Mouse (Mus musculus) hindbrain, postnatal 0 days (tissue): ENCODE results near the gene Npc1l1. TPM values are rescaled to one million over a fixed set of nuclear protein-coding genes. Genes with fewer than 3 reads are reported as not detected.
A peak's percentile ranks its signal among the peaks of the same experiment; 100 is the strongest.

Experiments
- ATAC-seq: fragments of 200-750 bp; cut with Nextera tagmentation; 2 replicates; pipeline ENCODE4 v1.8.0; 2017; ENCODE audit warnings: mild to moderate bottlenecking, moderate TSS enrichment, moderate library complexity
- DNase-seq: peaks from one replicate; pipeline ENCODE4 v3.0.0-alpha.2; 2015; ENCODE audit warnings: low spot score
- H3K27ac ChIP-seq: fragments of 300-500 bp; sonication (generic); 2 replicates; pipeline ENCODE4 v1.5.1; 2014; ENCODE audit warnings: mild to moderate bottlenecking
- H3K27me3 ChIP-seq: fragments of 300-500 bp; sonication (generic); 2 replicates; pipeline ENCODE4 v1.6.1; 2014; ENCODE audit warnings: low read length, mixed read lengths; ENCODE audit not compliant: insufficient read depth
- H3K36me3 ChIP-seq: fragments of 300-500 bp; sonication (generic); 2 replicates; pipeline ENCODE4 v1.6.1; 2014; ENCODE audit warnings: low read length, mixed read lengths; ENCODE audit not compliant: insufficient read depth
- H3K4me1 ChIP-seq: fragments of 300-500 bp; sonication (generic); 2 replicates; pipeline ENCODE4 v1.6.1; 2014; ENCODE audit warnings: antibody characterized with exemption, low read length, mixed read lengths; ENCODE audit not compliant: insufficient read depth
- H3K4me2 ChIP-seq: fragments of 300-500 bp; sonication (generic); 2 replicates; pipeline ENCODE4 v1.6.1; 2014; ENCODE audit warnings: low read depth, mild to moderate bottlenecking, low read length, moderate library complexity, mixed read lengths
- H3K4me3 ChIP-seq: fragments of 300-500 bp; sonication (generic); 2 replicates; pipeline ENCODE4 v1.5.1; 2014; ENCODE audit warnings: low read length
- H3K9ac ChIP-seq: fragments of 300-500 bp; sonication (generic); replicated peaks from 2 replicates; pipeline ENCODE4 v1.6.1; 2014; ENCODE audit warnings: mild to moderate bottlenecking, low read length, moderate library complexity, mixed read lengths
- H3K9me3 ChIP-seq: fragments of 300-500 bp; sonication (generic); 2 replicates; pipeline ENCODE4 v1.6.1; 2016; ENCODE audit warnings: low read length, mixed read lengths
- CTCF ChIP-seq: IDR thresholded peaks from 2 replicates; pipeline ENCODE4 v1.5.1; 2016; ENCODE audit warnings: antibody characterized with exemption, control low read depth, low read depth
- WGBS: fragments of 180-500 bp; shearing (Covaris S2); extraction: QIAGEN DNeasy Blood & Tissue Kit; methylation state at CpG from one replicate; pipeline ENCODE4 v1.1.7; 2014; 5-methylcytosine and 5-hydroxymethylcytosine counted together
- polyA plus RNA-seq: library from polyadenylated mRNA; unstranded; fragments of >200 nt; fragmentation: Nextera tagmentation; extraction: Ambion mirVana; gene quantifications from 2 replicates; pipeline ENCODE4 v1.2.1, GENCODE M21; 2015
- total RNA-seq: library from RNA; depleted of rRNA; stranded (reverse); fragments of >200 nt; gene quantifications from 2 replicates; pipeline ENCODE4 v1.2.3, GENCODE M21; 2014

The Npc1l1 gene
- total and polyA plus RNA-seq, 2 experiments from 2014 or later, result 0.05 to 0.08 TPM

- no peaks in the 10 kb centered on the region for H3K36me3 ChIP-seq
- no peaks in the 10 kb centered on the region for H3K4me1 ChIP-seq
- no peak for DNase-seq
- 0 out of 2 replicates have a peak, but pooled peaks cover 3% of the 10 kb centered on the region for H3K9me3 ChIP-seq
- WGBS, result 94% methylated on average over 1 of the region's 1 CpGs
- H3K27me3 ChIP-seq, result no peaks in the 10 kb centered on the region
- no peak for ATAC-seq
- no peak overlapping the region for H3K27ac ChIP-seq
- no peak overlapping the region for H3K4me2 ChIP-seq
- no peak overlapping the region for H3K9ac ChIP-seq
- H3K4me3 ChIP-seq, result no peak overlapping the region
- TF ChIP-seq CTCF, result no peak
These were observed 21.8 kb downstream of the Npc1l1 start for GRCm38 (mm10) chr11:6208158-6208557.

DNA sequence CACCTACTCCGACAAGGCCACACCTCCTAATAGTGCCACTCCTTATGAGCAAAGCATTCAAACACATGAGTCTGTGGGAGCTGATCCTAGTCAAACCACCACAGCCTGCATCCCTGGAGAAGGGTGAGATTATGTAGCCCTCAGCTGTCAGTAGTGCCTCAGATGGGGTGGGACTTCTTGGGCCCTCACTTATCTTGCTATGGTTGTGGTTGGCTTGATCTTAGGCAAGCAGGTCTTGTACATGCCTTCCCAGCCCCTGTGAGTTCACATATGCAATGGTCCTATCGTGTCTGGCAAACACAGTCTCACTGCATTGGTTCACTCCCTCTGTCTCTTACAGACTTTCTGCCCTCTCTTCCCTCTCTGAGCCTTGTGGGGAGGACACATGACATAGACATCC lies 22.9 kb downstream of the Npc1l1 start:
- no peak for DNase-seq
- 83% methylated on average over 2 of the region's 2 CpGs for WGBS
- no peak overlapping the region for H3K4me2 ChIP-seq
- no peak overlapping the region for H3K4me3 ChIP-seq
- H3K36me3 ChIP-seq, result no peaks in the 10 kb centered on the region
- H3K9ac ChIP-seq, result no peak overlapping the region
- H3K27ac ChIP-seq, result no peak overlapping the region
- no peaks in the 10 kb centered on the region for H3K4me1 ChIP-seq
- ATAC-seq, result no peak
- no peaks in the 10 kb centered on the region for H3K27me3 ChIP-seq
- TF ChIP-seq CTCF, result no peak
- 0 out of 2 replicates have a peak, but pooled peaks cover 3% of the 10 kb centered on the region for H3K9me3 ChIP-seq

DNA sequence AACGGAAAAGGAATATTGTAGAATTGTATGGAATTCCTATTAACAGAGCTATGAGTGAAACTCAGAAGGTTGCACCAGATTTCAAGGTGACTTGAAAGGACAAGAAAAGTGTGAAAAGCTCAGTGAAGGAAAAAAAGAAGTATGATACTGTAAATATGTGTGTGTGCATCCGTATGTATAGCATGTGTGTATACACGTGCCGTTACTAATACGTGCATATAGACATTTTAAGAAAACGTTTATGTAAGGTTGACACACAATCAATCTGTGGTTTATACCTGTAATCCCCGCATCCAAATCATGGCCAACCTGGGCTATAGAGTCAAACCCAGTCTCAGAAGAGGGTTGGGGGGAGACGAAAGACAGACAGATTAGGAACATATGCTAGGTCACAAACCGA lies 29.4 kb downstream of the Npc1l1 start:
- DNase-seq, result no peak
- Histone ChIP-seq H3K27me3 (no peaks in the 10 kb centered on the region), H3K36me3 (no peaks in the 10 kb centered on the region)

DNA sequence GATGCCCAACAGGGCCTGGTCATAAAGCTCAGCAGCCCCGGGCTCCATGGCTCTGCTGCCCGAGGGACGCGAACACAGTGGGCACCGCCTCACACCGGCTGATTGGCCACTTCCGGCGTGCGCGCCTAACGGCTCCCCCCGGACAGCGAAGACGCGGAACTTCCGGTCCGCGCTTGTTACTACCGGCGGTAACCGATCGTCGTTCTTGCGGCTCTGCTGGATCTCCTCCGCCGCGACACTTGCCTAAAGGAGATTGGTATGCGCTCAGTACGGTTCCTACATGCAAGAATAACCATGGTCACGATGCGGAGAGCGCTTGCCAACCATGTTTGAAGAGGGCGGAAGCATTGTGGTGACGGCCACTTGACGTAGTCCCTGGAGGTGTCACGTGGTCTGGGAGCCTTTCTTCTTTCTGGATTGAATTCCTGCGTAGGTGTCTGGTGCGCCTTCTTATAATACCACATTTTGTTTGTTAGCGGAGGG lies 29.8 kb downstream of the Npc1l1 start, which contains the start of gene Nudcd3:
Gene Nudcd3, minus strand, starts transcription at position 329 of the 483 bp plus-strand sequence.
- Histone ChIP-seq H3K9me3 (no peaks in the 10 kb centered on the region), H3K4me2 (peak within 1 kb of the TSS; percentile 91), H3K4me1 (peaks cover 12% of the 10 kb centered on the region; the same call in 1 of the 2 replicates), H3K4me3 (peak within 1 kb of the TSS; percentile 92), H3K36me3 (no peaks in the 10 kb centered on the region), H3K27me3 (no peaks in the 10 kb centered on the region), H3K9ac (peak within 1 kb of the TSS; percentile 87), H3K27ac (peak within 1 kb of the TSS; percentile 93)
- DNase-seq, result peak; percentile 94
- peak; percentile 98 for ATAC-seq
- TF ChIP-seq CTCF, result no peak; the same call in 1 of the 2 replicates
- 0% methylated on average over 39 of the region's 39 CpGs for WGBS

More for the DNA sequence above, 29.4 kb downstream of the Npc1l1 start:
- Histone ChIP-seq H3K27ac (peak overlapping the region; percentile 93), H3K4me3 (peak overlapping the region; percentile 92), H3K9me3 (no peaks in the 10 kb centered on the region), H3K9ac (peak overlapping the region; percentile 87), H3K4me1 (peaks cover 12% of the 10 kb centered on the region; the same call in 1 of the 2 replicates), H3K4me2 (peak overlapping the region; percentile 91)
- peak; percentile 8; the same call in 1 of the 2 replicates for ATAC-seq
- 22% methylated on average over 9 of the region's 9 CpGs for WGBS
- no peak for TF ChIP-seq CTCF

DNA sequence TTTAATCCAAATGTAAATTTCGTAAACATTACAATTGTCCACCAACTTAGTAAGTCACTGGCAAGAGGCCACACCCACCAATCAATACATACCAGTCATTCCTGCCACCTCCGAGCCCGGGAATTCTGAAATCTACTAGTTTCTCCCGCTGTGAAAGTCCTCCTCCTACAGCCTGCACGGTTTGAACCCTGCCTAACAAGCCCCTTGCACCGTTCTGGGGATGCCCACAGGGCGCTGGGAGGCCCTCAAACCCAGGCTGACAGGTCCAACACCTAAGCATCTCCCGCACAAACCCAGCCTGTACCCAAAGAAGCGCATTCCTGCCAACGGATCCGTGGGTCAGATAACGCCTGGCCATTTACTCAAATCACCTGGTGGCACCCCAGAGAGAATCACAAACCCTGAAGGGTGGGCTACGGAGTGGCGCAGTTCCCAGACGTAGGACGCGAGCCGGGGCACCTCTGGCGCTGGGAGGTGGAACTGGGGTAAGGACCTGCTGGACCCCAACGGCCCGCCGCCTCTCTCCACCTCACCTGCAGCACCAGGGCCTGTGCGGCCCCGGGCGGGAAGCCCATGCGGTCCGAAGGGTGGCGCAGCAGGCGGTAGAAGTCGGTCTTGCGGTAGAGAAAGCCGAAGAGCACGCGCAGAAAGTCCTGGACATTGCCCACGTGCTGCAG lies 30.4 kb downstream of the Npc1l1 start, which contains the start of gene A730071L15Rik:
Gene A730071L15Rik, plus strand, starts transcription at position 620 of the 677 bp plus-strand sequence.
- H3K9me3 ChIP-seq, result no peaks in the 10 kb centered on the region
- 1% methylated on average over 35 of the region's 35 CpGs for WGBS

DNA sequence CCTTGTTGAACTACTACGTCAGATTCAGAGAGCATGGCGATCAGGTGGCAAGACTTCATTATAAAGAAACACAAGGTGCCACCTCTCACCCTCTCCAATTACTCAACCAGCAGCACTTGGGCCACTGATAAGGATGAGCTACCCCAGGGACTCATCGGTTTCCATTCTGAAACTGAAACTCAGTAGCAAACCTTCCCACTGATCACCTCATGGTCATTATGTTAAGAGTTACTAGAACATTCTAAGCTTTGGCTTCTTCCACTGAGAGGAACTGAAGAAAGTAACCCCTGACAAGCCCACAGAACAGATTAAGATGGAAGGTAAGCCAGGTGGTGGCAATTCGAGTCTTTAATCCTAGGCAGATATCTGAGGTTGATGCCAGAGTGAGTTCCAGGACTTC lies 31.5 kb downstream of the Npc1l1 start:
- Histone ChIP-seq H3K36me3 (no peaks in the 10 kb centered on the region), H3K4me2 (peak overlapping the region; percentile 91), H3K9me3 (no peaks in the 10 kb centered on the region), H3K27me3 (no peaks in the 10 kb centered on the region), H3K27ac (no peak overlapping the region), H3K9ac (no peak overlapping the region), H3K4me1 (peaks cover 12% of the 10 kb centered on the region; the same call in 1 of the 2 replicates), H3K4me3 (0 out of 2 replicates have a peak overlapping the region, but pooled peaks have one; percentile 92)
- DNase-seq (no peak), ATAC-seq (no peak)
- TF ChIP-seq CTCF, result no peak
- WGBS, result 91% methylated on average over 4 of the region's 4 CpGs

More for the DNA sequence above, 30.4 kb downstream of the Npc1l1 start, which contains the start of gene A730071L15Rik:
- Histone ChIP-seq H3K4me1 (peaks cover 12% of the 10 kb centered on the region; the same call in 1 of the 2 replicates), H3K27ac (peak within 1 kb of the TSS; percentile 93), H3K4me3 (peak within 1 kb of the TSS; percentile 92), H3K4me2 (peak within 1 kb of the TSS; percentile 91), H3K9ac (peak within 1 kb of the TSS; percentile 87), H3K27me3 (no peaks in the 10 kb centered on the region), H3K36me3 (no peaks in the 10 kb centered on the region)
- DNase-seq (peak; percentile 34), ATAC-seq (peak; percentile 74)
- TF ChIP-seq CTCF, result no peak
